Mouse (Mus musculus) cerebellum, postnatal 10 days (tissue): ENCODE results near the gene Gpr45.

Source experiments
- DNase-seq, 2 experiments: peaks; one replicate each; pipeline ENCODE4 v3.0.0; 2021; ENCODE audit warnings: mixed read lengths in 2 of 2

The Gpr45 gene

DNA sequence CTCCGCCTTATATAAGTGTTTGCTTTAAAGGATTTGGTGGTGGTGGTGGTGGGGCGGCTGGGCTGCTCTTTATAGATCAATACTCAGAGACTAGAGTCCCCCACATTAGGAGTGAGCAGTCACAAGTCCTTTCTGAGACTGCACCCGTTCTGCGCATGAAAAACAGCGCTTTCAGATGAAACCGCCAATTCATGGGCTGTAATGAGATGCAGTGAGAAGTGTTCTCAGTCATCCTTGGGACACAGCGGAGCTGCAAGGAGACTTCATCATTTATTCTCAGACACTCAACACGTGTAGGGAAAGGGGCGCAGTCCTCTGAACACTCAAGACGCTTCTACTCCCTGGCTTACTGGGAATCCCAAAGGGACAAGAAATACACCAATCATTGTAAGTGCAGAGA lies 95.1 kb downstream of the Gpr45 start:
- no peak for DNase-seq

DNA sequence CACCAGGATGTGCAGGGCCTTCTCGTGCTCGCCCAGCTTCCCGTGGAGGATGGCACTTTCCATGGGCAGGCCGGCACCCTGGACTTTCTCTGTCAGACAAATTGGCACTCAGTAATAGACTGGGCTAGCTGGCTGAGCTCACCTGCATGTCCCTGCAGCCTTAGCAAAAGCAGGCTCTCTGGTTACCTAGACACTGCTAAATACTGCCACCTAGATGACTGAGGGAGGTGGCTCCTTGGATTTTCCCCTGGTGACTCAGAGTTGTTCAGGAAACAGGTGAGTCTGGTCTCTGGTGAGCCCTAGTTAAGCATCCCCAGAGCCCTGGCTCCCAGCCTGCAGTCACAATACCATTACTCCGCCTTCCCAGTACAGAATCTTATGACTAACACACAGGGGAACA lies 99.2 kb downstream of the Gpr45 start:
- peak; percentile 12 to 22 for DNase-seq

DNA sequence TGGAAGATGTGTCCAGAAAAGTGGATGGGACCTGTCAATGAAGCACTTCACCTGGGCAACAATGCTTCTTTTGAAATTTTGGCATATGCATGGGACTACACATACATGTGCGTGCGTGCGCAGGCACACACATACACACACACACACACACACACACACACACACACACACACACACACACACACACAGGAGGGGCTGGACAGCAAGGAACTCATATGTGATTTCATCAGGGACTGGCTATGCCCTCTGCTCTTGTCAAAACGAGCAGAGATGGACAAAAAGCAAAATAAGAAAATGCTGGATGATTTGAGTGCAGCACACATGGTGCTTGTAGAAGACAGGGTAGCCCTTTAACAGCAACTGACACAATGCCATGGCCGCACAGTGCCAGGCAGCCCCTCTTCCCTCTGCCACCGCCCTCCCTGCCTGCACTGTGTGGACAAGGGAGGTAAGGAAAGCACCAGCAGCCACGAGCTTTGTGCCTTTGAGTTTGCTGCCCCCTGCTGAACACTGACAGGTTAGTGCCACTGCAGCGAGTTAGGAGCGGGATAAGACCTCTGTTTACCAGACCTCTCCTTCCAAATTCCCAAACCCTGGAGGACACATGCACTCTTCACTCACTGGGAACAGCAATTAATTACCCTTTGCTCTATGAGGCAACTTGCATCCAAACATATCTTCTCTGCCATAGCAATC lies 113.1 kb downstream of the Gpr45 start:
- DNase-seq, result peak; percentile 89 to 91

DNA sequence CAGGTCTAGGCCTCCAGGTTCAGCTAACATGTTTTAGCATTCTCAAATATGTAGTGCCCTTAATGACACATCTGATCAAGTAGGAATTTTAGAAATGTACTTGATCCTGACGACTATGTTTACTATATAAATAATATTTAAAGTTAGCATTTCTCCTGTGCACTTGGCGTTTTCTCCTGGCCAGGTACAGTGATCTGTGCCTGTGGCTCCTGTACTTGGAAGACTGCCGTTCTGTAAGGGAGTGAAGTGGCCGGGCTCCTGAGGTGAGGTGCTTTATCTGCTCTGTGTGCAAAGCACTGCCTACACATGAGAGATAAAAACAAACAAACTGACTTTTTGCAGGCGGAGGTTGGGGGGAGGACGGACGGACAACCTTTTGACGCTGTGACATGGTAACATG lies 113.9 kb downstream of the Gpr45 start:
- DNase-seq, result no peak

DNA sequence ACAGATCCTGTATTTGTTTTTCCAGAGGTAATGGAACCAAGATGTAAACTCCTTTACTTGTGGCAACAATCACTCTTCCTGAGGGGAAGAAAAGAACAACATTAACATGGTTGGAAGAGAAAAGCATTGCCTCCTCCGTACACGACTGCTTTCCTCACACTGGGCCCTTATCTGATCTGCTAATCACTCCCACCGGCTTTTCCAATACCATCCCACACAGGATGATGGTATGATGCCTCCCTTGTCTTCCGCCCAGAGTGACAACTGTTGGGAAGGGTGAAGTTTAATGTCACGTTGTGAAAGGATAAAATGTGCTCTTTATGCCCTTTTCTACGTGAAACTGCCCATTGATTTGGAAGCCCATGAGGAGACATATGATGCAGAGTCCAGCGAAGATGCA lies 114.9 kb downstream of the Gpr45 start:
- DNase-seq, result no peak

DNA sequence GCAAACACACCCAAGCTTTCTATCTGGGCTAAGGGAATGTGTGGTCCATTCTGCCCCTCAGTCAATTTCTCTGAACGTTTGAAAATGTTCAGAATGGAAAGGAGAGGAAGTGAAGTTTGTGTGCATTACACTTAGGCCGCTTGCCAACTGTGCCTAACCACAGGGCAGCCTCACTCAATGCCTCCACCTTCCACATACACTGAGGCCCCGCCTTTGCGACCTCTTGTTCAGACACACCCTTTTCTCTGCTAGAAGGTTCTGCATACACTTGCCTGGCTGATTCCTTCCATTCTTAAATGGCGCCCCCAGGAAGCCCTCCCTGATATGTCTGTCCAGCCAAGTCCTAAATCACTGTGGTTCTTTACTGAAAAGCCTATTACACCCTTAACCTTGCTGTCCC lies 118.1 kb downstream of the Gpr45 start:
- DNase-seq, result no peak

DNA sequence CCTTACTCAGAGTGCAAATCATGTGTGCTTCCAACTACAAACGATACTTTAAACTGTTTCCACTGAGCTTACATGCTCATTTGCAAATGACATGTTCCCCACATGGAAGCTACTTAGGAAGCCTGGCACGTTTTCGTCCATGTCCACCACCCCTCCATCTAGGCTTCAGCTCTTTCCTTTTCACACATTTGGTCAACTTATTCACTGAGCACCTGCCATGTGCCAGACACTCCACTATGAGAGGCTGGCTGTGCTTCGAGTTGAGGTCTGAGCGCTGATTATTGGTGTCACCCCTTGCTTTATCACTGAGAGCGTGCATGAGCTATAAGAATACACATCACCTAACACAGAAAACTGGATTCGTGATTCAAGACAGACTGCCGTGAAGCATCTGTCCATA lies 119.4 kb downstream of the Gpr45 start:
- no peak for DNase-seq

DNA sequence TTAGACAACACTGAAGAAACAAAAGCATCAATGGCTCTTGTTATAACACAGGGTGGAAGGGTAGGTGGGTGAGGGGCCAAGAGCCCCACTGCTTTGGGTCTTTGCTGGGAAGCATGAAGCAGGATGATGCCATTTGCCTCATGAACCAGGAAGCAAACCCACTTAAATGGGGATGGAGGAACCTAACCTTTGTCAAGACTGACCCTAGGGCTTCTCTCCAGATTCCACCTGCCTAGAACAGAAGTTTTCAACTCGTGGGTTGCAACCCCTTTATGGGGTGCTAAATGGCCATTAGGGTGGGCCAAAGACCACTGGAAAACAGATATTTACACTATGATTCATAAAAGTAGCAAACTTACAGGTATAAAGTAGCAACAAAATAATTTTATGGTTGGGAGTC lies 119.9 kb downstream of the Gpr45 start:
- no peak for DNase-seq

DNA sequence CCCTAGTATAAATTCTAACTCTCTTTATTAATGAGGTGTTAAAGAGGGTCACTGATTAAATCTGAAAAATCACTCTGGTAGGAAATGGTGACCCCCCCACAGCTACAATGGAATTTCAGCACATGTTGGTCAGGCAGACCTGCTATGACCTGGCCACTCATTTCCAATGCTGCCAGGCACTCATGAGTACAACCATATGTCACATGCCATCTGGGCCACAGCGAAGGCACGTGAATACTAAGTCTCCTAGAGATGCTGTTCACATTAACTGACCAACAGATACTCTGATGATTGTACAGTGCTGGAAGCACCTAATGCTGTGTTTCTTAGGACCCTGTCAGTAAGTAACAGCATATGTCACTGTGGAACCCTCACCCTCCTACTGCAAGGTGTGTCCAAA lies 122.1 kb downstream of the Gpr45 start:
- DNase-seq, result peak; percentile 47 to 54

DNA sequence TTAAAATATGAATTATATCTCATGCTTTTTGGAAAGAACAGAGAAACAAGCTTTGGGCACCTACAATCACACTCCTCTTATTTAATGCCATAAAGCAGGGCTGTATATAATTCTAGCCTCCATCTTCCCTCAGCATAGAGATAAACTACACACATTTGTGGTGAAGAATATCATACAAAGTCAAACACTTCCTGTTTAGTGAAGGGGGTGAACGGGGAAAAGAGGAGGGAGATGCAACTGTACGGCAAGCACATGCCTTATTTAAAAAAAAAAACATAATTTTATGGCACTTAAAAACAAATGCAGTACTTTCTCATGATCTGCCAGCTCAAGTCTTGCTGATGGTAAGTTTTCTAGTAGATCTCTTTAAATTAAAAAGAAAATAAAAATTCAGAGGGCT lies 125.5 kb downstream of the Gpr45 start:
- no peak for DNase-seq

DNA sequence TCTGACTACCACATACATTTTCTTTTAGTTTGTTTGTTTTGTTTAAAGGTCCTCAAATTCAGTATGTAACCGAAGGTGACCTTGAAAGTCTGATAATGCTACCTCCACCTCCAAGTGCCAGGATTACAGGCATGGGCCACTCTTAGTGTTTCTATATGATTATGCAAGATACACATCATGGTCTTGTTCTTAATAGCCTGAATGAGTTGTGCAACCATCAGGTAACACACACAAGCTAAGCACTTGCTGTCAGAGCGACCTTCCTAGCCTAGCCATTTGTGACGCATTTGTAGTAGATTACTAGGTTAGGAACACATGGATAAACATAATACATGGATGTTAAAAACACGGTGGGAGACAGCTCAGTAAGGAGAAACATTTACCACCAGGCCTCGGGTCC lies 130.3 kb downstream of the Gpr45 start:
- DNase-seq, result no peak
